Mouse (Mus musculus) ZHBTc4 (cell line): Measurements from ENCODE around the gene Dnali1.

Experiments used
- DNase-seq: peaks from one replicate; pipeline ENCODE4 v3.0.0-alpha.2; 2011; ENCODE audit warnings: low read depth, low spot score

The Dnali1 gene

GRCm38 (mm10) chr4:125065517-125066307 lies at the start of gene Dnali1:
Gene Dnali1 (minus strand): TSS chr4:125065703.
- DNase-seq: peak; percentile 77

- no peak for DNase-seq
Measured at GRCm38 (mm10) chr4:125115081-125115480, 49.6 kb upstream of the Dnali1 start.

GRCm38 (mm10) chr4:125114638-125115037 lies 49.1 kb upstream of the Dnali1 start:
- peak; percentile 89 for DNase-seq

GRCm38 (mm10) chr4:125105354-125105753 lies 39.9 kb upstream of the Dnali1 start:
- DNase-seq: peak; percentile 51

- DNase-seq: peak; percentile 39
Measured at GRCm38 (mm10) chr4:125101334-125101733, 35.8 kb upstream of the Dnali1 start.

- peak; percentile 92 for DNase-seq
Measured at GRCm38 (mm10) chr4:125099458-125099857, 34.0 kb upstream of the Dnali1 start.

GRCm38 (mm10) chr4:125097412-125097811 lies 31.9 kb upstream of the Dnali1 start:
- DNase-seq: no peak

- no peak for DNase-seq
Measured at GRCm38 (mm10) chr4:125096066-125096465, 30.6 kb upstream of the Dnali1 start.

- no peak for DNase-seq
Measured at GRCm38 (mm10) chr4:125093031-125093430, 27.5 kb upstream of the Dnali1 start.

GRCm38 (mm10) chr4:125085346-125085841 lies 19.9 kb upstream of the Dnali1 start:
- DNase-seq: peak; percentile 94

GRCm38 (mm10) chr4:125084403-125085345 lies 19.2 kb upstream of the Dnali1 start, which contains the start of gene Meaf6:
Gene Meaf6 (plus strand): TSS chr4:125085134.
- DNase-seq: peak; percentile 92

- no peak for DNase-seq
Measured at GRCm38 (mm10) chr4:125078698-125079097, 13.2 kb upstream of the Dnali1 start.

- DNase-seq: no peak
Measured at GRCm38 (mm10) chr4:125077700-125078099, 12.2 kb upstream of the Dnali1 start.

- DNase-seq: peak; percentile 96
Measured at GRCm38 (mm10) chr4:125066490-125067370, 1.2 kb upstream of the Dnali1 start, which contains the start of gene Snip1. Gene Snip1 (plus strand): TSS chr4:125066672.

GRCm38 (mm10) chr4:125063829-125064228 lies 1.7 kb downstream of the Dnali1 start:
- DNase-seq: no peak

- peak; percentile 80 for DNase-seq
Measured at GRCm38 (mm10) chr4:125059025-125059424, 6.5 kb downstream of the Dnali1 start.

GRCm38 (mm10) chr4:125058033-125058432 lies 7.5 kb downstream of the Dnali1 start:
- DNase-seq: no peak

GRCm38 (mm10) chr4:125057273-125057672 lies 8.2 kb downstream of the Dnali1 start:
- DNase-seq: no peak

GRCm38 (mm10) chr4:125056476-125056875 lies 9.0 kb downstream of the Dnali1 start:
- DNase-seq: no peak

- DNase-seq: no peak
Measured at GRCm38 (mm10) chr4:125055385-125055784, 10.1 kb downstream of the Dnali1 start.

- no peak for DNase-seq
Measured at GRCm38 (mm10) chr4:125044454-125044853, 21.0 kb downstream of the Dnali1 start.
